Mouse (Mus musculus) ES-Bruce4 (cell line): ENCODE data around the gene Pbld2.

Source experiments
- CTCF ChIP-seq: IDR thresholded peaks from one replicate; pipeline ENCODE4 v1.8.1; 2011; ENCODE audit warnings: low read depth, low read length
- EP300 ChIP-seq: IDR thresholded peaks from 2 replicates; pipeline ENCODE4 v1.6.1; 2011; ENCODE audit warnings: low read depth, low read length; ENCODE audit not compliant: insufficient read depth
- POLR2A ChIP-seq: IDR thresholded peaks from one replicate; pipeline ENCODE4 v1.8.1; 2011; ENCODE audit warnings: low read length; ENCODE audit not compliant: insufficient read depth

- TF ChIP-seq CTCF (no peak), EP300 (no peak), POLR2A (no peak)
Observed at GRCm38 (mm10) chr10:63010268-63010667, 13.8 kb upstream of the Pbld2 start.
